8 mouse cellular contexts compared by ENCODE assay signal in the genomic region with DNA sequence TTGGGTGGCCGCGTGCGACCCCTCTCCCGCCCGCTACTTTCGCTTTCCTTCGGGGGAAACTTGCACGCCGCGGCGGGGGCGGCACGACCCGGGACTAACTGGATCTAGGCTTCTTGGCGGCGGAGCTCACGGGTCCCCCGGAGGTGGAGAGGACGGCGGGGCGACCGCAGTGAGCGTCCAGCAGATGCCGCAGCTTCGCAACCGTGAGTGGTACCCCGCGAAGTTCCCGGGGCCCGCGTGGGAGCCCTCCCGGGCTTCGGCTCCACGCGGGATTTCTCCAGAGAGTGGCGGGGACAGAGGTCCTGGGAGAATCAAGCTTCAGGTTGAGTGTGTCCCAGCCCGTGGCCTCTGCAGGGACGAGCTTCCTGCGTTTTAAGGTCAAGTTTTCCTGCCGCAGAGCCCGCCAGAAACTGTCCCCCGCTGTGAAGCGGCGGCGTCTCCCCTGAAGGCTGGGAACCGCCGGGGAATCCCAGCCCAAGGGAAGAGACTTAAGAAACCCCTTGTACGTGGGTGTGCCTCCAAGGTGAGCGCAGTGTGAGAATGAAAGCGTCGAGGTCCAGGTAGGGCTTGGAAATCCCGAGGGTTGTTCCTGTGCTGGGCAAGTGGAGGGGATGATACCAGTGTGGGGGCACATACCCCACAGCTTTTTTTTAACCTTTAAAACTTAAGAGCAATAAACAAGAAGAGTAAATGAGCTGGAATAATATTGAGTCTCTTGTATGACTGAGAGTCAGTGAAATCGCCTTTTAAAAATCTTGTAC. TPM values are rescaled to one million over a fixed set of nuclear protein-coding genes. Genes with fewer than 3 reads are reported as not detected.
DNase-seq lines count a peak whose midpoint lies in the region; ATAC-seq and TF ChIP-seq lines count a peak whose summit lies in the region.

No protein-coding gene starts in this region.

- H3K36me3 ChIP-seq in lung, embryonic 15.5 days, result no peaks in the 10 kb centered on the region
- no peaks in the 10 kb centered on the region for H3K36me3 ChIP-seq in heart, embryonic 16.5 days (ENCODE audit: control insufficient read depth, insufficient read depth)
- H3K36me3 ChIP-seq in limb, embryonic 13.5 days, result no peaks in the 10 kb centered on the region

- ATAC-seq in lung, embryonic 15.5 days (ENCODE audit: borderline replicate concordance, extremely low read depth, low FRiP score, low TSS enrichment), result peak; percentile 32; the same call in 1 of the 2 replicates
- ATAC-seq in heart, embryonic 16.5 days (replicated peaks; ENCODE audit: extremely low read depth, insufficient read depth, low FRiP score), result peak; percentile 54
- ATAC-seq in limb, embryonic 13.5 days (ENCODE audit: low FRiP score, low read depth), result peak; percentile 64; the same call in 1 of the 2 replicates

- H3K9ac ChIP-seq in lung, embryonic 15.5 days, result peak overlapping the region; percentile 58
- peak overlapping the region; percentile 78 for H3K9ac ChIP-seq in heart, embryonic 16.5 days (ENCODE audit: low read length)
- peak overlapping the region; percentile 72 for H3K9ac ChIP-seq in limb, embryonic 13.5 days

- no peak for TF ChIP-seq POLR2A in cortical plate, adult 2 months (IDR thresholded peaks at IDR 0.05; ENCODE audit: extremely low read depth, insufficient read depth, low read length)

- H3K27ac ChIP-seq in lung, embryonic 15.5 days, result no peak overlapping the region
- no peak overlapping the region; the same call in 1 of the 2 replicates for H3K27ac ChIP-seq in cortical plate, adult 2 months (ENCODE audit: insufficient read depth, low read length)
- H3K27ac ChIP-seq in heart, embryonic 16.5 days (ENCODE audit: low read length), result no peak overlapping the region
- no peak overlapping the region for H3K27ac ChIP-seq in limb, embryonic 13.5 days

- no peak for DNase-seq in lung, postnatal 36 days
- peak; percentile 69 for DNase-seq in neural tube, embryonic 10.5 days (ENCODE audit: extremely low spot score, low spot score)
- no peak for DNase-seq in left cerebral cortex, postnatal 25 days (ENCODE audit: low spot score in 2 of 2)
- DNase-seq in frontal cortex, postnatal 10 days (ENCODE audit: low spot score in 2 of 2), result no peak

- 2% methylated on average over 53 of the region's 53 CpGs for WGBS in lung, embryonic 15.5 days
- 1% methylated on average over 52 of the region's 53 CpGs for WGBS in heart, embryonic 16.5 days
- WGBS in limb, embryonic 13.5 days, result 1% methylated on average over 53 of the region's 53 CpGs

- H3K27me3 ChIP-seq in lung, embryonic 15.5 days, result peaks cover 24% of the 10 kb centered on the region
- peaks cover 12% of the 10 kb centered on the region; the same call in 1 of the 2 replicates for H3K27me3 ChIP-seq in heart, embryonic 16.5 days (ENCODE audit: control insufficient read depth, insufficient read depth, low read length)
- peaks cover 23% of the 10 kb centered on the region for H3K27me3 ChIP-seq in limb, embryonic 13.5 days

- peak overlapping the region; percentile 65 for H3K4me3 ChIP-seq in lung, embryonic 15.5 days
- peak overlapping the region; percentile 50 for H3K4me3 ChIP-seq in cortical plate, adult 2 months (ENCODE audit: insufficient read depth, low read length)
- peak overlapping the region; percentile 73 for H3K4me3 ChIP-seq in heart, embryonic 16.5 days (ENCODE audit: low read length)
- H3K4me3 ChIP-seq in limb, embryonic 13.5 days, result peak overlapping the region; percentile 62

- no peak for TF ChIP-seq CTCF in cortical plate, adult 2 months (IDR thresholded peaks at IDR 0.05; ENCODE audit: extremely low read depth, insufficient read depth, low read length)

- peaks cover 7% of the 10 kb centered on the region; the same call in 1 of the 2 replicates for H3K4me1 ChIP-seq in lung, embryonic 15.5 days
- no peaks in the 10 kb centered on the region for H3K4me1 ChIP-seq in cortical plate, adult 2 months (ENCODE audit: control insufficient read depth, insufficient read depth, low read length)
- peaks cover 2% of the 10 kb centered on the region; the same call in 1 of the 2 replicates for H3K4me1 ChIP-seq in heart, embryonic 16.5 days (ENCODE audit: control insufficient read depth, insufficient read depth, low read length)
- H3K4me1 ChIP-seq in limb, embryonic 13.5 days, result peaks cover 12% of the 10 kb centered on the region

- H3K9me3 ChIP-seq in lung, embryonic 15.5 days, result no peaks in the 10 kb centered on the region
- no peaks in the 10 kb centered on the region for H3K9me3 ChIP-seq in heart, embryonic 16.5 days (replicated peaks; ENCODE audit: control insufficient read depth, low read length)
- no peaks in the 10 kb centered on the region; the same call in 1 of the 2 replicates for H3K9me3 ChIP-seq in limb, embryonic 13.5 days

- intact Hi-C loops in left cerebral cortex, postnatal 25 days (cut with DNase I), result loop anchor here (2.0 kb wide), 1 partner anchor 84 kb away; no protein-coding TSS in a partner anchor

- H3K4me2 ChIP-seq in lung, embryonic 15.5 days, result peak overlapping the region; percentile 97
- H3K4me2 ChIP-seq in heart, embryonic 16.5 days (ENCODE audit: low read depth, low read length), result peak overlapping the region; percentile 97
- H3K4me2 ChIP-seq in limb, embryonic 13.5 days (replicated peaks), result peak overlapping the region; percentile 98

RNA-seq across cellular contexts. Expression of a gene that starts 0.7 kb away (rescaled TPM):
- polyA plus RNA-seq in lung, embryonic 15.5 days (2015; fragmentation: Nextera tagmentation; extraction: Ambion mirVana), result 0.31 and 0.36 TPM in 2 replicates
- 11.6 and 13.1 TPM in 2 replicates for polyA plus RNA-seq in cortical plate, adult 2 months (2012; rRNA removed)
- polyA plus RNA-seq in heart, embryonic 16.5 days (2015; fragmentation: Nextera tagmentation; extraction: Ambion mirVana), result 0.29 and 0.41 TPM in 2 replicates
- polyA plus RNA-seq in limb, embryonic 13.5 days (2015; fragmentation: Nextera tagmentation; extraction: Ambion mirVana), result 0.36 and 0.37 TPM in 2 replicates
- total RNA-seq in left cerebral cortex, postnatal 25 days (2021), result 10 to 100 TPM in 1 of 2 experiments, 1 to 10 TPM in 1; 9.2 to 11.8 TPM
